Mouse (Mus musculus) cerebellum, adult 2 months (tissue): ENCODE results near the gene Aoah. TPM values are rescaled to one million over a fixed set of nuclear protein-coding genes. Genes with fewer than 3 reads are reported as not detected.

Source experiments
- DNase-seq, 2 experiments: peaks; one replicate each; pipeline ENCODE4 v3.0.0; 2021
- H3K27ac ChIP-seq: fragments of 200-500 bp; 2 replicates; pipeline ENCODE4 v1.5.1; 2012; ENCODE audit warnings: low read length, control low read depth, inconsistent platforms; ENCODE audit not compliant: insufficient read depth
- H3K27me3 ChIP-seq: fragments of 200-500 bp; 2 replicates; pipeline ENCODE4 v1.6.1; 2012; ENCODE audit warnings: inconsistent platforms, mild to moderate bottlenecking, low read length, moderate library complexity; ENCODE audit not compliant: control insufficient read depth, insufficient read depth
- H3K4me1 ChIP-seq: fragments of 200-500 bp; 2 replicates; pipeline ENCODE4 v1.6.1; 2011; ENCODE audit warnings: low read length; ENCODE audit not compliant: control insufficient read depth, insufficient read depth
- H3K4me3 ChIP-seq: fragments of 200-500 bp; replicated peaks from 2 replicates; pipeline ENCODE3; 2011; ENCODE audit warnings: mild to moderate bottlenecking, low read depth, low read length, control low read depth; ENCODE audit not compliant: insufficient read depth
- CTCF ChIP-seq: fragments of 200-500 bp; IDR thresholded peaks from 2 replicates; pipeline ENCODE4 v1.5.1; 2011; ENCODE audit warnings: low read depth, mild to moderate bottlenecking, control low read depth, low read length, moderate library complexity, borderline replicate concordance; ENCODE audit not compliant: insufficient read depth
- POLR2A ChIP-seq: fragments of 200-500 bp; IDR thresholded peaks from 2 replicates; pipeline ENCODE4 v1.6.1; 2011; ENCODE audit warnings: low read length, control low read depth, borderline replicate concordance; ENCODE audit not compliant: insufficient read depth
- WGBS: fragments of 180-500 bp; shearing (Covaris S2); methylation state at CpG from one replicate; pipeline ENCODE4 v1.1.7; 2018; 5-methylcytosine and 5-hydroxymethylcytosine counted together
- polyA plus RNA-seq: library from polyadenylated mRNA; depleted of rRNA; stranded (reverse); fragments of >200 nt; gene quantifications from 2 replicates; pipeline ENCODE4 v1.2.3, GENCODE M21; 2012

Aoah gene
- polyA plus RNA-seq, 1 experiment: 0.23 TPM

- peak; percentile 40; the same call in 1 of the 2 replicates for TF ChIP-seq CTCF
- no peak for TF ChIP-seq POLR2A
- Histone ChIP-seq H3K27me3 (no peaks in the 10 kb centered on the region), H3K4me1 (peaks cover 18% of the 10 kb centered on the region), H3K4me3 (no peak overlapping the region), H3K27ac (no peak overlapping the region)
- 78% methylated on average over 3 of the region's 3 CpGs for WGBS
- DNase-seq: peak in 1 of 2 experiments; percentile 49
Measured at GRCm38 (mm10) chr13:21035011-21035410, 241.1 kb downstream of the Aoah start.

DNA sequence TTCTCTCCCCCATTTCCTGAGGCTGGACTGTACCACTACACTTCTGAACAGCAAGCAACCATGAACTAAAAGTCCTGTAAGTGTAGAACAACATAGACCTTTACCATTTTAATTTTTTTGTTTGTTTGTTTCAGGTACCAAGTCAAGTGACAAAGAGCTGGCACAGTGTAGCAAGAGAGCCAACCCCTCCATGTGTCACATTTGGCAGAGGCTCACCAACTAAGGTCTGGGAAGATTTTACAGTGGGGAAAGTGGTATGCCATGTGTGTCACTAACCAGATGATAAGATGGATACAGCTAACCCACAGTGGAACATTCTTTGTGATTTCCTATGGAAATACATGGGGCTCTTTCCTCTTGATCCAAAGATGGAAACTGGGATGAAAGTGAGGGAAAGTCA, 242.1 kb downstream of the Aoah start:
- peak; percentile 36 to 65 for DNase-seq
- Histone ChIP-seq H3K27ac (no peak overlapping the region), H3K4me3 (no peak overlapping the region), H3K4me1 (peaks cover 18% of the 10 kb centered on the region), H3K27me3 (no peaks in the 10 kb centered on the region)
- TF ChIP-seq CTCF (no peak), POLR2A (no peak)

DNA sequence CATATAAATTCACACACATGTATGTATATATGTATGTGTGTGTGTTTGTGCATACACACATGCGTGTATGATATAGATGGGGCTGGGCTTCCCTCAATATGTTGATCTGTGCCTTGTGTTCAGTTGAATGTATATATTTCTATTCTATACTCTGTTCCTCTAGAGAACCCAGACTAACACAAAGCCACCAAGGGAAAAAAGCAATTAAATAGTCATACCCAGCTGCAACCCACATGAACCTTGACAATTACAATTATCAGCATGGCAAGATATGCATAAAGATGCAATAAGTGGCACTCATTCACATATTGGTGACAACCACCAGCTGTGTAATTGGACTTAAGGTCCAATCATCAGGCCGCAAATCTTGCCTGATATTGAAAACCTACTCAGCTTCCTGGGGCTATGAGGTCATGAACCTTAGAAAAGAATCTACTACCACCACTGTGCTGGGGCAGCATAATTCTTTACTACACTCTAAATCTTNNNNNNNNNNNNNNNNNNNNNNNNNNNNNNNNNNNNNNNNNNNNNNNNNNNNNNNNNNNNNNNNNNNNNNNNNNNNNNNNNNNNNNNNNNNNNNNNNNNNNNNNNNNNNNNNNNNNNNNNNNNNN, 246.8 kb downstream of the Aoah start:
- TF ChIP-seq POLR2A: no peak
- no peak for TF ChIP-seq CTCF
- H3K4me3 ChIP-seq: no peak overlapping the region
- no peak for DNase-seq
- H3K4me1 ChIP-seq: peaks cover 10% of the 10 kb centered on the region
- H3K27me3 ChIP-seq: no peaks in the 10 kb centered on the region
- H3K27ac ChIP-seq: no peak overlapping the region
- WGBS: 93% methylated on average over 2 of the region's 2 CpGs

- peak in 1 of 2 experiments; percentile 19 for DNase-seq
- H3K27ac ChIP-seq: no peak overlapping the region
- WGBS: 3% methylated on average over 1 of the region's 1 CpGs
- no peaks in the 10 kb centered on the region for H3K27me3 ChIP-seq
- no peak overlapping the region for H3K4me3 ChIP-seq
- no peaks in the 10 kb centered on the region for H3K4me1 ChIP-seq
- no peak for TF ChIP-seq POLR2A
- peak; percentile 51; the same call in 1 of the 2 replicates for TF ChIP-seq CTCF
Measured at GRCm38 (mm10) chr13:21050118-21050517, 256.2 kb downstream of the Aoah start.

DNA sequence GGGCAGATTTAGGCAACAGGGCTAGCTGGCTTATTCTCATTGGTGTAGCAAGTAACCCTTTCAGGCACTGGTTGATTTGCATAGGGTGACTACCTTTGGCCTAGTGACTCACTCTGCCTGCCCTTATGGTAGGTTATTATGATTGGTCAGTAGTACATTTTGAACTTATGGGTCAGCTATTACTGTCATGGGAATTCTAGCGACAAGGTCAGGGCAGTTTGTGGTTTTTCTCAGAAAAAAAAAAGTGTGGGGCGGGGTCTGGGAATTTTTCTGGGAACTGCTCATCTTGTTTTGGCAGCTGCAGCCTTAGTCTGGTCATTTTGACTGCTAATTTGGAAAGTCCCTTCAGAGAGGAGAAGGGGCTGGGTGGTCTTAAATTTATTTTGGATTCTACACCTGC, 272.1 kb downstream of the Aoah start:
- TF ChIP-seq CTCF: no peak
- TF ChIP-seq POLR2A: no peak
- no peak for DNase-seq
- WGBS: 78% methylated on average over 2 of the region's 2 CpGs

DNA sequence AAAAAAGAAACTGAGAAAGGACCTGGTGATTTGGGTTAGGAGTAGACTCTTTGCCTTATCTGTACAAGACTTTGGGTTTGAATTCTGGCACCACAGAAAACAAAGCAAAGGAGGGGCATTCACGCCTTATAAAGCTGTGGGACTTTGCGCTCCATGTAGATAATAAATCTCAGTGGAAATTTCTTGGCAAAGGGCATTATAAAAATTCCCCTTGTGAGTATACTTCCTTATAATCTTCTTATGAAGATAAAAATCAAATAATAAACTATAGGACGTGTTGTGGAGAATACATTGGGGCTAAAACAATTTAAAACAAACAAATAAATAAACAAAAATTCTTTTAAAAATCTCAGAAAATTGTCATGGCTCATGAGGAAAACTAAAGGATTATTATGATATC, 280.9 kb downstream of the Aoah start, which contains the start of gene Olfr1370:
Olfr1370 (minus strand) TSS at position 101 of the 400 bp plus-strand sequence.
- WGBS: 84% methylated on average over 3 of the region's 3 CpGs
- no peaks in the 10 kb centered on the region for H3K27me3 ChIP-seq
- H3K4me3 ChIP-seq: no peak within 1 kb of the TSS
- no peak within 1 kb of the TSS for H3K27ac ChIP-seq
- DNase-seq: no peak
- no peaks in the 10 kb centered on the region for H3K4me1 ChIP-seq
- TF ChIP-seq CTCF: no peak
- no peak for TF ChIP-seq POLR2A

More for the DNA sequence above, 272.1 kb downstream of the Aoah start:
- Histone ChIP-seq H3K4me1 (no peaks in the 10 kb centered on the region), H3K27me3 (no peaks in the 10 kb centered on the region), H3K27ac (no peak overlapping the region), H3K4me3 (no peak overlapping the region)

DNA sequence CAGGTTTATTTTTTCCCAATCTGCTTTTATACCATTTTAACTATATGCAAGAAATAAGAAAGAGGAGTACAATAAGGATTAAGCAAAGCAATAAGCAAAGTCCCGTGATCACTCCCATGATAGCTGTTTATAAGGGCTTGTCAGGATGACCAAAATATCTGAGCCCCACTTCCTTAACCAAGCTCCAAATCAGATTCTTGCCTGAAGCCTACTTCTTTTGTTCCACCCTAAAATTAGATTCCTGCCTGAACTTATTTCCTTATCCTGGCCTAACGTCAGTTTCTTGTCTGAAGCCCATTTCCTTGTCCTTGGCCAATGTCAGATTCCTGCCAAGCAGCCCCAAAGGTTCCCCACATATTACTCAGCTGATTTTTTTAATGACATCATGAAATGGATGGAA, 288.8 kb downstream of the Aoah start:
- Histone ChIP-seq H3K27me3 (no peaks in the 10 kb centered on the region), H3K27ac (no peak overlapping the region), H3K4me1 (no peaks in the 10 kb centered on the region), H3K4me3 (no peak overlapping the region)
- 76% methylated on average over 2 of the region's 2 CpGs for WGBS
- TF ChIP-seq POLR2A (no peak), CTCF (no peak)
- no peak for DNase-seq
